In genomic region chr2:121682361-121682760, GRCm38 (mm10) we compare ENCODE assay signal across 24 mouse cellular contexts.
"Had no signal": no experiment of that assay in that cellular context is flagged by ENCODE, and none has a peak within 500 bp of the region (broad histone marks: within the 10 kb centered on the region; RNA-seq: fewer than 3 reads in every experiment).

No protein-coding gene starts in this region.

- H3K9me3 ChIP-seq: limb, embryonic 12.5 days; liver, embryonic 12.5 days; liver, embryonic 15.5 days; lung, embryonic 15.5 days; midbrain, embryonic 13.5 days had no signal

- H3K9ac ChIP-seq: limb, embryonic 12.5 days; liver, embryonic 12.5 days; liver, embryonic 15.5 days; lung, embryonic 15.5 days; midbrain, embryonic 13.5 days had no signal

- H3K4me2 ChIP-seq: limb, embryonic 12.5 days; liver, embryonic 12.5 days; liver, embryonic 15.5 days; lung, embryonic 15.5 days; midbrain, embryonic 13.5 days had no signal

- H3K4me1 ChIP-seq: limb, embryonic 12.5 days; liver, embryonic 12.5 days; liver, embryonic 15.5 days; lung, embryonic 15.5 days had no signal

- H3K27me3 ChIP-seq: limb, embryonic 12.5 days; liver, embryonic 12.5 days; liver, embryonic 15.5 days; lung, embryonic 15.5 days; midbrain, embryonic 13.5 days had no signal

- H3K27ac ChIP-seq: kidney, postnatal 0 days; layer of hippocampus, adult 2 months; limb, embryonic 12.5 days; liver, embryonic 12.5 days; liver, embryonic 15.5 days; lung, embryonic 15.5 days; midbrain, embryonic 10.5 days; midbrain, embryonic 13.5 days had no signal

- H3K4me3 ChIP-seq: layer of hippocampus, adult 2 months; limb, embryonic 12.5 days; liver, embryonic 12.5 days; liver, embryonic 15.5 days; lung, embryonic 15.5 days; megakaryocyte, embryonic 14.5 days; midbrain, embryonic 10.5 days; midbrain, embryonic 13.5 days; myocyte had no signal

- H3K36me3 ChIP-seq: limb, embryonic 12.5 days; liver, embryonic 12.5 days; liver, embryonic 15.5 days; lung, embryonic 15.5 days; midbrain, embryonic 10.5 days; midbrain, embryonic 13.5 days had no signal

- DNase-seq: kidney, adult 2 months; kidney, postnatal 25 days; layer of hippocampus, adult 9-11 months; liver; lung, adult 18-20 months; lung, postnatal 10 days; lung, postnatal 36 days; right cerebral cortex, adult 18-20 months; right cerebral cortex, postnatal 14 days; right cerebral cortex, postnatal 4 days; thymus, adult 2 months; thymus, postnatal 14 days; thymus, postnatal 4 days had no signal

- ATAC-seq: liver, embryonic 12.5 days; midbrain, embryonic 13.5 days; midbrain, embryonic 16.5 days had no signal
